Mouse (Mus musculus) erythroblast, embryonic 14.5 days (primary cell): ENCODE results near the gene Dock10.

Experiments used
- GATA1 ChIP-seq: IDR thresholded peaks from 2 replicates; pipeline ENCODE4 v1.6.1; 2012; ENCODE audit warnings: low read length, inconsistent platforms, mixed read lengths
- TAL1 ChIP-seq: IDR thresholded peaks from 3 replicates; pipeline ENCODE4 v1.6.1; 2012; ENCODE audit warnings: low read length, inconsistent platforms, mixed read lengths

GRCm38 (mm10) chr1:80639553-80639952 lies 118.8 kb downstream of the Dock10 start:
- TF ChIP-seq GATA1: no peak
- TF ChIP-seq TAL1: no peak
